Mouse (Mus musculus) kidney, adult 2 months (tissue): Measurements from ENCODE around the gene Gm4553. TPM values are rescaled to one million over a fixed set of nuclear protein-coding genes. Genes with fewer than 3 reads are reported as not detected.
"Not testable (repeated sequence)": the region's sequence is repeated elsewhere in the genome, so short reads cannot be mapped to it uniquely, and the experiment has no call there.

Experiments
- DNase-seq: peaks from one replicate; pipeline ENCODE4 v3.0.0; 2021
- H3K27ac ChIP-seq: fragments of 200-500 bp; 2 replicates; pipeline ENCODE4 v1.5.1; 2012; ENCODE audit warnings: low read depth, low read length, control low read depth, inconsistent platforms; ENCODE audit not compliant: insufficient read depth
- H3K27me3 ChIP-seq: fragments of 200-500 bp; replicated peaks from 2 replicates; pipeline ENCODE4 v1.6.1; 2012; ENCODE audit warnings: mild to moderate bottlenecking, moderate library complexity, low read length, inconsistent platforms; ENCODE audit not compliant: control insufficient read depth, insufficient read depth
- H3K36me3 ChIP-seq: fragments of 200-500 bp; 2 replicates; pipeline ENCODE4 v1.6.1; 2012; ENCODE audit warnings: mild to moderate bottlenecking, moderate library complexity, low read length, inconsistent platforms; ENCODE audit not compliant: control insufficient read depth, insufficient read depth
- H3K4me1 ChIP-seq: fragments of 200-500 bp; 2 replicates; pipeline ENCODE4 v1.6.1; 2011; ENCODE audit warnings: low read length; ENCODE audit not compliant: control insufficient read depth, insufficient read depth
- H3K4me3 ChIP-seq: fragments of 200-500 bp; 2 replicates; pipeline ENCODE4 v1.5.1; 2011; ENCODE audit warnings: mild to moderate bottlenecking, low read depth, low read length, control low read depth; ENCODE audit not compliant: insufficient read depth
- CTCF ChIP-seq: fragments of 200-500 bp; conservative IDR thresholded peaks from 2 replicates; pipeline ENCODE4 v1.5.1; 2011; ENCODE audit warnings: low read depth, mild to moderate bottlenecking, control low read depth, low read length, moderate library complexity, mixed read lengths; ENCODE audit not compliant: insufficient read depth, insufficient read length
- POLR2A ChIP-seq: fragments of 200-500 bp; IDR thresholded peaks from one replicate; pipeline ENCODE4 v1.6.1; 2011; ENCODE audit warnings: low read depth, low read length, control low read depth
- WGBS: fragments of 180-500 bp; shearing (Covaris S2); methylation state at CpG from one replicate; pipeline ENCODE4 v1.1.7; 2018; 5-methylcytosine and 5-hydroxymethylcytosine counted together
- polyA plus RNA-seq: library from polyadenylated mRNA; depleted of rRNA; stranded (reverse); fragments of >200 nt; gene quantifications from 2 replicates; pipeline ENCODE4 v1.2.3, GENCODE M21; 2012; rRNA removed

Gm4553 gene
- polyA plus RNA-seq, 1 experiment = not detected

DNA sequence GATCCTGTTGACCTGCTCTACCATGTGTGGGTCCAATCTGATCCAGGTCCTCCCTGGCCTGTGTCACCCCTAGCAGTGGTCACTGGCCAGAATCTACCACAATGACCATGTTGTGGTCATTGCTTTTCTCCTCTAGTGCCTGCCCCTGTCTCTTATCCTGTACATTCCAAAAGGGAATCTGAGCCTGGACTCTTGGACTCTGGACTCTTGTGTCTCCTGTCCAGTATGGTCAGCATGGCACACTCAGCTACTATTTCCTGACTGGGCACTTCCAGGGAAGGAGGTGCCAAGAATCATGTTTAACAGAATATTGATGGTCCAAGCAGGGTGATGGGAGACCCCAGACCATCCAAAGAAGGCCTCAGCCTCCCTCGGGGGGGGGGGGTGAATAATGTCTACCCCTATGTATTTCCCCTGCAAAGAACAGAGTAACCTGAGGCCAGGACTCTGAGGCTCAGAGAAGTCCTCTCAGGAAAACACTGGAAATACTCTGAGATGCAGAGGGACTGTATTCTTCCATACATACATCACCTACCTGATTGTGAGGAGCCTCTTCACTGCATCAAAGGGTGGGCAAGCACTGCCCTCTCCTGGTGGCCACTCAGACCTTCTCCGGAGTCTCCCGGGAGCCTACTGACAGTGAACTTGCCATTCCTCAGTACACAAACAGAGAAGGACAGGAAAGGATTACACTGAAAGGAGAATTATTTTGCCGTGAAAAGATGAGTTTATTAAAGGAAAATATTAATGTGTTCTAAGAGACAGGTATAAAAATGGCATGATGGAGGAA, 31.1 kb downstream of the Gm4553 start:
- Histone ChIP-seq H3K4me3 (no peak overlapping the region), H3K27me3 (no peaks in the 10 kb centered on the region), H3K36me3 (no peaks in the 10 kb centered on the region), H3K27ac (no peak overlapping the region), H3K4me1 (peaks cover 6% of the 10 kb centered on the region)
- no peak for TF ChIP-seq POLR2A
- peak; percentile 23; the same call in 1 of the 2 replicates for TF ChIP-seq CTCF
- peak; percentile 84 for DNase-seq
- WGBS = 56% methylated on average over 4 of the region's 4 CpGs

DNA sequence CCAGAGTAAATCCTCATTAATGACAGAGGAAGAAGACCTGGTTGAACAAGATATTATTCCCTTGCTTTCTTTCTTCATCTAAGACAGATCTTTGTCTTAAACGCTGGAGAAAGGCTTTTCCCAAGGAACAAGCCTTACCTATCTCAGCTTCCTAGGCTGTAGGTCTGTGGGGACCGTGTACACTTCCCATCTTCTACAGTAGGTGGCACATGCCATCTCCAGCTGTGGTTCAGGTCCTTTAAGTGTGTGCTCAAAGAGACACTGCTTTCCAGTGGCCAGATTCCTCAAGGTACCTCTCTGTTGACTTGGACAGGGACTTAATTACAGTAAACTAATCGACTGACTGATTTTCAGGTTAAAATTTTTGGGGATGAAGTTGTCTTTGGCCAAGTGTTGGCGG, 36.7 kb downstream of the Gm4553 start:
- 64% methylated on average over 4 of the region's 4 CpGs for WGBS
- Histone ChIP-seq H3K27me3 (no peaks in the 10 kb centered on the region), H3K4me1 (peaks cover 3% of the 10 kb centered on the region), H3K36me3 (no peaks in the 10 kb centered on the region), H3K27ac (no peak overlapping the region), H3K4me3 (no peak overlapping the region)
- TF ChIP-seq CTCF (no peak; the same call in 1 of the 2 replicates), POLR2A (no peak)
- no peak for DNase-seq

DNA sequence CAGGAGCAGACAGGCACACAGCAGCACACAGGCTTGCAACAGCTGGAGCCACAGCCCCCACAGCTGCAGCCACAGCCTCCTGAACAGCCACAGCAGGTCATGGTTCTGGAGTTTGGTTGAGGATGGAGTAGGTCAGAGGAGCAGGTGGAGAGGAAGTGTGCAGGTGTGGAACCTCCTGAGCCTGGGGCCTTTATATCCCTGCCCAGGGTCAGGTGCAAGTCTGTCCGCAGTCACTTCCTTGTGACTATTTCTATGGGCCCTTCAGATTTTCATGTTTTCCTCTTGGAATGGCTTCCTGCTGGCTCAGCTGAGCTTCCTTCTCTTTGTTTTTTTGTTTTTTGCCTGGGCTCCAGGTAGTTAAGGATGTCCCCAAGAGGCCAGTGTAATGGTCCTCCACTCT, 44.9 kb downstream of the Gm4553 start, which contains the start of gene Gm45618:
Gene Gm45618, minus strand, starts transcription at position 101 of the 400 bp plus-strand sequence.
- not testable (repeated sequence) for H3K4me3 ChIP-seq

DNA sequence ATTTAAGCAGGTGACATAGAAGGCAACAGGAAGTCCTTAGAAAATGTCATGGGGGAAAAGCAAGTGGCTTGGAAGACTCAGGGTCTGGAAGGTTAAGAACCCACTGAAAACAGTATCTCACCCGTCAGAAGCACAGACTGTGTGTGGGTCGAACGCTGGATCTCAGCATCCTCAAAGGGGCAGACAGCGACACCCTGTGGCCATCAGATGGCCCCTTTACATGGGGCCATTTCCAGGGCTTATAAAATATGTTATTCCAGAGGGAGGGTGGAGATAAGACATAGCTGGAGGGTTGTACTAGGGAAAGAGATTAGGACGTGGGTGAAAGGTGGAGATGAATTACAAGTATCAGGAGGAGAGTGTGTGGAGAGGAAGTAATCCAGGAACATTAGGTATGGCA, 45.9 kb downstream of the Gm4553 start:
- TF ChIP-seq CTCF = peak; percentile 40; the same call in 1 of the 2 replicates
- TF ChIP-seq POLR2A = no peak
- H3K27me3 ChIP-seq = no peaks in the 10 kb centered on the region
- no peak overlapping the region for H3K4me3 ChIP-seq
- no peaks in the 10 kb centered on the region for H3K4me1 ChIP-seq
- 23% methylated on average over 5 of the region's 5 CpGs for WGBS
- DNase-seq = no peak
- no peak overlapping the region for H3K27ac ChIP-seq
- H3K36me3 ChIP-seq = no peaks in the 10 kb centered on the region

More for the DNA sequence above, 44.9 kb downstream of the Gm4553 start, which contains the start of gene Gm45618:
- H3K27ac ChIP-seq, DNase-seq, H3K27me3 ChIP-seq, H3K4me1 ChIP-seq, H3K36me3 ChIP-seq: not testable (repeated sequence)
- WGBS = 87% methylated on average over 1 of the region's 1 CpGs

Other genes with a start within 250 kb of the Gm4553 start
- gene Tollip, start 247.2 kb downstream of the Gm4553 start, polyA plus RNA-seq = 86.2 and 92.3 TPM in 2 replicates
- 0.31 and 0.52 TPM in 2 replicates for gene Brsk2, start 216.0 kb downstream of the Gm4553 start, polyA plus RNA-seq
- gene Mob2, start 104.7 kb downstream of the Gm4553 start, polyA plus RNA-seq = 44.0 and 45.3 TPM in 2 replicates
- gene Dusp8, start 69.9 kb downstream of the Gm4553 start, polyA plus RNA-seq = 3.6 and 3.7 TPM in 2 replicates
- not detected in 2 replicates for gene Gm45618, start 45.0 kb downstream of the Gm4553 start, polyA plus RNA-seq
- not detected in 2 replicates for gene Gm39115, start 29.7 kb downstream of the Gm4553 start, polyA plus RNA-seq
- gene Gm45337, start 21.1 kb downstream of the Gm4553 start, polyA plus RNA-seq = not detected in 2 replicates
- not detected in 2 replicates for gene Gm29735, start 8.6 kb downstream of the Gm4553 start, polyA plus RNA-seq
- gene Krtap5-2, start 10.3 kb upstream of the Gm4553 start, polyA plus RNA-seq = not detected in 2 replicates
- not detected in 2 replicates for gene Gm10153, start 24.6 kb upstream of the Gm4553 start, polyA plus RNA-seq
- not detected in 2 replicates for gene Krtap5-3, start 35.6 kb upstream of the Gm4553 start, polyA plus RNA-seq
- gene Gm7579, start 46.1 kb upstream of the Gm4553 start, polyA plus RNA-seq = not detected in 2 replicates
- not detected in 2 replicates for gene Krtap5-5, start 64.2 kb upstream of the Gm4553 start, polyA plus RNA-seq
- gene Gm40460, start 75.3 kb upstream of the Gm4553 start, polyA plus RNA-seq = not detected in 2 replicates
- not detected in 2 replicates for gene Gm2431, start 92.6 kb upstream of the Gm4553 start, polyA plus RNA-seq
- not detected in 2 replicates for gene Gm4559, start 108.6 kb upstream of the Gm4553 start, polyA plus RNA-seq
- gene Krtap5-1, start 131.4 kb upstream of the Gm4553 start, polyA plus RNA-seq = not detected in 2 replicates
- gene Krtap5-4, start 137.8 kb upstream of the Gm4553 start, polyA plus RNA-seq = not detected in 2 replicates
- gene Ifitm10, start 208.0 kb upstream of the Gm4553 start, polyA plus RNA-seq = 3.1 and 4.1 TPM in 2 replicates
- 0.36 TPM in 1 of 2 replicates, not detected in the other for gene Gm49369, start 216.9 kb upstream of the Gm4553 start, polyA plus RNA-seq
- 830 and 897 TPM in 2 replicates for gene Ctsd, start 222.3 kb upstream of the Gm4553 start, polyA plus RNA-seq